Mouse (Mus musculus) intestine, postnatal 0 days (tissue): ENCODE data around the gene Slc1a5. TPM values are rescaled to one million over a fixed set of nuclear protein-coding genes. Genes with fewer than 3 reads are reported as not detected.

Source experiments
- ATAC-seq: fragments of 200-750 bp; cut with Nextera tagmentation; 2 replicates; pipeline ENCODE4 v1.8.0; 2017; ENCODE audit warnings: mild to moderate bottlenecking, moderate TSS enrichment, moderate library complexity
- H3K27ac ChIP-seq: fragments of 300-500 bp; sonication (generic); 2 replicates; pipeline ENCODE4 v1.5.1; 2014; ENCODE audit warnings: mild to moderate bottlenecking, low read depth, low read length, moderate library complexity
- H3K27me3 ChIP-seq: fragments of 300-500 bp; sonication (generic); replicated peaks from 2 replicates; pipeline ENCODE4 v1.6.1; 2014; ENCODE audit warnings: low read length, mixed read lengths; ENCODE audit not compliant: control insufficient read depth, insufficient read depth
- H3K36me3 ChIP-seq: fragments of 300-500 bp; sonication (generic); 2 replicates; pipeline ENCODE4 v1.6.1; 2014; ENCODE audit warnings: mild to moderate bottlenecking, moderate library complexity; ENCODE audit not compliant: control insufficient read depth, insufficient read depth
- H3K4me1 ChIP-seq: fragments of 300-500 bp; sonication (generic); replicated peaks from 2 replicates; pipeline ENCODE4 v1.6.1; 2014; ENCODE audit warnings: antibody characterized with exemption, low read length, mixed read lengths; ENCODE audit not compliant: control insufficient read depth, insufficient read depth
- H3K4me2 ChIP-seq: fragments of 300-500 bp; sonication (generic); replicated peaks from 2 replicates; pipeline ENCODE4 v1.6.1; 2014; ENCODE audit warnings: low read depth, mild to moderate bottlenecking, moderate library complexity
- H3K4me3 ChIP-seq: fragments of 300-500 bp; sonication (generic); 2 replicates; pipeline ENCODE4 v1.5.1; 2014; ENCODE audit warnings: low read depth, low read length
- H3K9ac ChIP-seq: fragments of 300-500 bp; sonication (generic); 2 replicates; pipeline ENCODE4 v1.6.1; 2014; ENCODE audit warnings: mild to moderate bottlenecking, low read depth, low read length
- H3K9me3 ChIP-seq: fragments of 300-500 bp; sonication (generic); 2 replicates; pipeline ENCODE4 v1.6.1; 2016; ENCODE audit warnings: mixed run types; ENCODE audit not compliant: control insufficient read depth
- CTCF ChIP-seq: sonication (generic); IDR thresholded peaks from 2 replicates; pipeline ENCODE4 v1.5.1; 2016; ENCODE audit warnings: low read depth, mild to moderate bottlenecking, control low read depth, antibody characterized with exemption, moderate library complexity
- WGBS: fragments of 180-500 bp; shearing (Covaris S2); extraction: QIAGEN DNeasy Blood & Tissue Kit; methylation state at CpG from one replicate; pipeline ENCODE4 v1.1.7; 2014; 5-methylcytosine and 5-hydroxymethylcytosine counted together
- polyA plus RNA-seq: library from polyadenylated mRNA; unstranded; fragments of >200 nt; fragmentation: Nextera tagmentation; extraction: Ambion mirVana; gene quantifications from 2 replicates; pipeline ENCODE4 v1.2.1, GENCODE M21; 2015

Gene Slc1a5
- polyA plus RNA-seq, 1 experiment from 2014 or later = 19.8 TPM

DNA sequence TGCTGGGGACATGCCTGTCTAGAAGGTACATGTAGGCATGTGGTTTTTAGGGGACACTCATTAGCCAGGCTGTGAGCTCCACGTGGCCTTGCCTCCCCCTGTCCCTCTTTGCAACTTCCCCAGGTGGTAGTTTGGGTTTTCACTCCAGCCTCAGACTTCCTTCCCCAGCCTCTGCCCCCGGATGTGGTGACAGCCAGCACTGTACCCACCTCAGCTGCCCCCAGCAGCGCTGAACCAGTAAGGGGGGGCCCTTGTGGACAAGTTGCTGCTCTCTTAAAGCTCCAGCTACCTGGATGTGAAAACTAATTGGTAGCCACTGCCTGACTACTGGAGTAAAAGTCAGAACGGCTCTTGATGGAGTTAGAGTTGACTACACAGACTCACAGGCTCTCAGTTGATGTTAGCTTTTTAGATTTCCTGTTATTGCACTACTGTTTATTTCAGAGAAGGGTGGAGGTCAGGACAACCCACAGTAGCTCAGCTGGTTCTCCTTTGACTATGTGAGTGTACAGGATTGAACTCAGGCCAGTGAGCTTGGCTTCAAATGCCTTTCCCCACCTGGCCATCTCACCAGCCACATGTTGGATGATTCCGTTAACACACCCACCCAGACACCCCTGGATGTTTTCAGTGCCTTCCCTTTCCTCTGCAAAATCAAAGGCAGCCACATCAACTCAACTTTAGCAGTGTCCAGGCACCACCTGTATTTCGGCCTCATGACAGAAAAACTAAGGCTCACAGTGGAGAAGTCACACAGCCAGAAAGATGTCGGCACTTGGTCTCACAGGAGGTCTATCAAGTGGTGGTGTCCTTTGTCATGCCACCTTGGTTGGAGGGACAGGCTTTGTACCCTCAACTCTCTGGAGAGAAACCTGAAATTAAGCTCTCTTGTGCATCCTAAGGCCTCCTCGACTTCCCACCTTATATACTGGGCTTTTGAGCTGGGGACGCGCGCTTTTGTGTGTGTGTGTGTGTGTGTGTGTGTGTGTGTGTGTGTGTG is 60.7 kb downstream of the Slc1a5 start:
- TF ChIP-seq CTCF = no peak
- H3K4me2 ChIP-seq = peak overlapping the region; percentile 84
- H3K9ac ChIP-seq = 0 out of 2 replicates have a peak overlapping the region, but pooled peaks have one; percentile 80
- no peaks in the 10 kb centered on the region for H3K4me1 ChIP-seq
- H3K27ac ChIP-seq = peak overlapping the region; percentile 57
- H3K4me3 ChIP-seq = peak overlapping the region; percentile 76
- no peaks in the 10 kb centered on the region for H3K27me3 ChIP-seq
- 34% methylated on average over 11 of the region's 11 CpGs for WGBS
- H3K9me3 ChIP-seq = no peaks in the 10 kb centered on the region
- ATAC-seq = no peak
- peaks cover 34% of the 10 kb centered on the region for H3K36me3 ChIP-seq

DNA sequence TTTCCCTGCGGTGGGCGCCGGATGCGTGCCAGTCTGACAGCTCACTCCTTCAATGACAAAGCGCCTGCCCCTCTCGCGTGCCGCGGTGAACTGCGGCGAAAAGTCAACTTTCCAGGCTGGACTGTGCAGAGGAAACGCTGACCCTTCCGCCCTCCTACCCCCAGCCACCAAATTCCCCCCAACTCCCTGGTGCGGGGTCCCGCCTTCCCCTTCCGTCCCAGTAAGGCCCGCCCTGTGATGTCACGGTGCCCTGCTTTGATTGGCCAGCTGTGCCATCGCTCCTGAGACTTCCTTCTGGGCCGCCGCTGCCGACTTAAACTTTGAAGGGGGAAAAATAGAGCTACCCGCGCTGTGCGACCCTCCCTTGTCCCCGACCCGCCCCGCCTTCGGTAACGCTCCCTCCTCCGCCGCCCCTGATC is 61.5 kb downstream of the Slc1a5 start, which contains the start of gene Prkd2:
Gene Prkd2 (plus strand): TSS at position 258 of the 419 bp plus-strand sequence.
- no peaks in the 10 kb centered on the region for H3K9me3 ChIP-seq
- peak within 1 kb of the TSS; percentile 76 for H3K27ac ChIP-seq
- TF ChIP-seq CTCF = no peak
- H3K9ac ChIP-seq = peak within 1 kb of the TSS; percentile 80
- peaks cover 33% of the 10 kb centered on the region for H3K36me3 ChIP-seq
- H3K4me2 ChIP-seq = peak within 1 kb of the TSS; percentile 84
- ATAC-seq = peak; percentile 67
- WGBS = under 1% methylated on average over 32 of the region's 32 CpGs
- no peaks in the 10 kb centered on the region for H3K4me1 ChIP-seq
- H3K27me3 ChIP-seq = no peaks in the 10 kb centered on the region
- peak within 1 kb of the TSS; percentile 76 for H3K4me3 ChIP-seq

DNA sequence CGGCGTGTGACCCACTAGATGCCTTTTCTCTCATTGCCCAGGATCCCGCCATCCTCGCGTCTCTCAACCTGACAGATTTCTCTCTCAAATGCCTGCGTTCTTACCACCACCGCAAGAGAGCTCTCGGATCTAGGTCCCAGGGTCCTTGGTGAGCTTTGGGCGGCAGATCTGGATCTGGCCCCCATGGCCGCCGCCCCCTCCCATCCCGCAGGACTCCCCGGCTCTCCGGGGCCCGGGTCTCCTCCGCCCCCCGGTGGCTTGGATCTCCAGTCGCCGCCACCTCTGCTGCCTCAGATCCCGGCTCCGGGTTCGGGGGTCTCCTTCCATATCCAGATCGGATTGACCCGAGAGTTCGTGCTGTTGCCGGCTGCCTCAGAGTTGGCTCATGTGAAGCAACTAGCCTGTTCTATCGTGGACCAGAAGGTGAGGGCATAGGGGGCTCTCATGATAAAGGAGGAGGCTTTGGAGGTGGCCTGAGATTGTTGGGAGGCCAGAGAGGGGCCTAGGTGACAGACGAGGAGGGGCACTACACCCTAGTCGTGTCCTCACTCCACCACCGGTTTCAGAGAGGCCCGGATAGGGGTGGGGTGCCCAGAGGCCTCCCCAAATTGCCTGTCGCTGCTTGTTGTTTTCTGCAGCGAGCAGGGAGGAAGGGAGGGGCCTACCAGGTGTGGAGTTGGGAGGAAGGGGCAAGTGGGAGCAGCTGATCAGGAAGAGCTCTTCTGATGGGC is 62.5 kb downstream of the Slc1a5 start:
- Histone ChIP-seq H3K9me3 (no peaks in the 10 kb centered on the region), H3K4me3 (peak overlapping the region; percentile 76), H3K9ac (peak overlapping the region; percentile 80), H3K27me3 (no peaks in the 10 kb centered on the region), H3K4me1 (no peaks in the 10 kb centered on the region), H3K4me2 (peak overlapping the region; percentile 84), H3K27ac (peak overlapping the region; percentile 76), H3K36me3 (peaks cover 26% of the 10 kb centered on the region)
- no peak for TF ChIP-seq CTCF
- no peak for ATAC-seq
- WGBS = 2% methylated on average over 33 of the region's 33 CpGs

DNA sequence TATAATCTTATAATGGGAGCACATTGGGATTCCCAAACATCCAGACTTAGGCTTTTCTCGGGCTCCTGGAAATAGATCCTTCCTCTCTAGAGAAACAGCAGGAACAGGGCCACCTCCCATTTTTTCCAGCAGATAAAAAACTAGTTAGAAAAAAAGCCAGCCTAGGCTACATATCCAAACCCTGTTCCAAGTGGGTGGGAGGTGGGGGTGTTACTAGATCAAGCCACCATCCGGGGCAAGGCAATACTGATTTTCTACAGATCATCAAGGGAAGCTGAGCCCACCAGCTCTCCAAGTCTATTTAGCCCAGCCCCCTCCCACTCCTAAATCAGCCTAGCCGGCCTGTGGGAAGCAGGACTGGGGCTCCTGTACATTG is 63.5 kb downstream of the Slc1a5 start:
- 50% methylated on average over 3 of the region's 3 CpGs for WGBS

DNA sequence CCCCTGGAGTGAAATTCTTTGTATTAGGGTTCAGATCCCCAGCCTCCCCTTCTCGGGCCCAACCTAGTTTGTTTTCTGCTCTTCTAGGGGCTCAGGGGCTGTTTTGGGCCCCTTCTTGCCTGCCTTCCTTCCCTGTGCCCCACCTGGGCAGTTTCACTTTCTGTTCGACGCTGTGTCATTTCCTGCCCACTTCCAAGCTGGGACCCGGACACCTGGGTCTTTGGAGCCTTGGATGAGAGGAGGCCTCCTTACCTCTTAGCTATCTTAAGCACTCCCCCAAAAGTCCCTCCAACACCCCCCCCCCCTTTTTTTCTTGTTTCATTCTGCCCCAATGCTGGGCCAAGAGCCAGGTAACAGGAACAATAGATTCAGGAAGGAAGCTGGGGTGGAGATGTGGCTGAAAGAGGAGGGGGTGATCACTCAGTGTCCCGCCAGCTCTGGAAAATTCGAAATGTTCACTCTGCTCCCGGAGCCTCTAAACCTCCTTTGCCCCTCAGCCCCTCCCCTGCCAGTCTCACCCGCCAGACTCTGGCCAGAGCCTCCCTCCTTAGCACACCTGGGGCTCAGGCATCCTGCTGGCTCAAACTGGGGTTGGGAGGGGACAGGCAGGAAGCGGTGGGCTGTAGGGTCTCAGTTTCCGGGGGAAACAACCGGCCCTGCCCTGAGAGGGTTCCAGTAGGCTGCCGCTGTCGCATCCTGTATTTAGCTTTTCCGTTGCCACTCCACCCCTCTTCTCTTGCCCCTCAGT is 64.1 kb downstream of the Slc1a5 start:
- Histone ChIP-seq H3K27me3 (no peaks in the 10 kb centered on the region), H3K9ac (peak overlapping the region; percentile 52), H3K4me2 (peak overlapping the region; percentile 84), H3K4me3 (peak overlapping the region; percentile 76), H3K27ac (peak overlapping the region; percentile 76), H3K36me3 (peaks cover 26% of the 10 kb centered on the region), H3K4me1 (no peaks in the 10 kb centered on the region), H3K9me3 (no peaks in the 10 kb centered on the region)
- 0 out of 2 replicates have a peak, but pooled peaks have one; percentile 9 for ATAC-seq
- no peak for TF ChIP-seq CTCF
- 36% methylated on average over 14 of the region's 14 CpGs for WGBS

More for the DNA sequence above, 63.5 kb downstream of the Slc1a5 start:
- Histone ChIP-seq H3K4me1 (no peaks in the 10 kb centered on the region), H3K9ac (peak overlapping the region; percentile 52), H3K27me3 (no peaks in the 10 kb centered on the region), H3K4me2 (peak overlapping the region; percentile 84), H3K36me3 (peaks cover 26% of the 10 kb centered on the region), H3K9me3 (no peaks in the 10 kb centered on the region), H3K27ac (peak overlapping the region; percentile 76), H3K4me3 (peak overlapping the region; percentile 76)
- TF ChIP-seq CTCF = no peak
- no peak for ATAC-seq
